Mouse (Mus musculus) intestine, embryonic 16.5 days (tissue): ENCODE results near the gene Hist1h2ag. TPM values are rescaled to one million over a fixed set of nuclear protein-coding genes. Genes with fewer than 3 reads are reported as not detected.

Experiments
- ATAC-seq: fragments of 200-750 bp; cut with Nextera tagmentation; 2 replicates; pipeline ENCODE4 v1.8.0; 2017; ENCODE audit warnings: moderate TSS enrichment, moderate library complexity
- H3K27ac ChIP-seq: fragments of 300-500 bp; sonication (generic); 2 replicates; pipeline ENCODE4 v1.5.1; 2014; ENCODE audit warnings: mild to moderate bottlenecking, low read length
- H3K27me3 ChIP-seq: fragments of 300-500 bp; sonication (generic); replicated peaks from 2 replicates; pipeline ENCODE4 v1.6.1; 2014; ENCODE audit warnings: low read length, control low read depth, mixed read lengths; ENCODE audit not compliant: control insufficient read depth, insufficient read depth
- H3K36me3 ChIP-seq: fragments of 300-500 bp; sonication (generic); 2 replicates; pipeline ENCODE4 v1.6.1; 2014; ENCODE audit warnings: low read length, control low read depth; ENCODE audit not compliant: control insufficient read depth, insufficient read depth
- H3K4me1 ChIP-seq: fragments of 300-500 bp; sonication (generic); 2 replicates; pipeline ENCODE4 v1.6.1; 2014; ENCODE audit warnings: low read length, control low read depth, mixed read lengths; ENCODE audit not compliant: control insufficient read depth, insufficient read depth
- H3K4me2 ChIP-seq: fragments of 300-500 bp; sonication (generic); 2 replicates; pipeline ENCODE4 v1.6.1; 2014; ENCODE audit warnings: low read depth, low read length, control low read depth
- H3K4me3 ChIP-seq: fragments of 300-500 bp; sonication (generic); 2 replicates; pipeline ENCODE4 v1.5.1; 2014; ENCODE audit warnings: mild to moderate bottlenecking, low read length
- H3K9ac ChIP-seq: fragments of 300-500 bp; sonication (generic); 2 replicates; pipeline ENCODE4 v1.6.1; 2014; ENCODE audit warnings: low read depth, low read length
- H3K9me3 ChIP-seq: fragments of 300-500 bp; sonication (generic); 2 replicates; pipeline ENCODE4 v1.6.1; 2016; ENCODE audit warnings: low read length, control low read depth; ENCODE audit not compliant: control insufficient read depth
- WGBS: fragments of 180-500 bp; shearing (Covaris S2); extraction: QIAGEN DNeasy Blood & Tissue Kit; methylation state at CpG from one replicate; pipeline ENCODE4 v1.1.7; 2014; 5-methylcytosine and 5-hydroxymethylcytosine counted together
- microRNA-seq: library from miRNA; unstranded; fragments of <30 nt; microRNA quantifications from one replicate; pipeline ENCODE4, GENCODE M21; 2016
- polyA plus RNA-seq: library from polyadenylated mRNA; unstranded; fragments of >200 nt; fragmentation: Nextera tagmentation; extraction: Ambion mirVana; gene quantifications from 2 replicates; pipeline ENCODE4 v1.2.1, GENCODE M21; 2015

Gene Hist1h2ag
- polyA plus RNA-seq, 1 experiment from 2014 or later, result 30.0 TPM

DNA sequence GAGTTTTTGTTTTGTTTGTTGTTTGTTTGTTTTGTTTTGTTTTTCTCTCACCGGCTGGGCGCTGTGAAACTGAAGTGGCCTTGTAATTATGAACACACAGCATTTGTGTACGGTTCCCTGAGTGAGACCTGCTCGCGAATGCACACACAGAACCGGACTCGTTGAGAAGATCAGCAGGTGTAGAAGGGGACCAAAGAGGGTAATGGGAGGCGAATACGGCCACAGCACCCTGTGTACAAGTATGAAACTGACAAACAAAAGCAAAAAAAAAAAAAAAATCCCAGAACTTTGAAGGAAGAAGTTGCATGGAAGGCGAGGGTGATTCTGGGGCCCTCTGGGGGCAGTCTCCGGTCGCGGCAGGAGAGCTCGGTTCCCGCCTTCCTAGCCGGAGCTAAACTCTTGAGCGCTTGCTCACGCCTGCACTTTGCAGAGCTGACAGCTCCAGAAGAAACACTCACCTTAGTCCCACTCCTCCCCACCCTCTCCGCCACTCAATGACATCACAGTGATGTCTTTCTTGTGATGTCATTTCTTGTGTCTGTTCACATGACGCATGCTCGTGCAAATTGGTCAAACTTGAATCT, 47.3 kb downstream of the Hist1h2ag start:
- H3K9ac ChIP-seq, result no peak overlapping the region
- H3K4me2 ChIP-seq, result peak overlapping the region; percentile 55
- peak overlapping the region; percentile 49 for H3K4me3 ChIP-seq
- H3K9me3 ChIP-seq, result no peaks in the 10 kb centered on the region
- WGBS, result 1% methylated on average over 21 of the region's 21 CpGs
- ATAC-seq, result peak; percentile 81
- H3K27me3 ChIP-seq, result peaks cover 34% of the 10 kb centered on the region
- H3K4me1 ChIP-seq, result no peaks in the 10 kb centered on the region
- H3K36me3 ChIP-seq, result no peaks in the 10 kb centered on the region
- H3K27ac ChIP-seq, result no peak overlapping the region

DNA sequence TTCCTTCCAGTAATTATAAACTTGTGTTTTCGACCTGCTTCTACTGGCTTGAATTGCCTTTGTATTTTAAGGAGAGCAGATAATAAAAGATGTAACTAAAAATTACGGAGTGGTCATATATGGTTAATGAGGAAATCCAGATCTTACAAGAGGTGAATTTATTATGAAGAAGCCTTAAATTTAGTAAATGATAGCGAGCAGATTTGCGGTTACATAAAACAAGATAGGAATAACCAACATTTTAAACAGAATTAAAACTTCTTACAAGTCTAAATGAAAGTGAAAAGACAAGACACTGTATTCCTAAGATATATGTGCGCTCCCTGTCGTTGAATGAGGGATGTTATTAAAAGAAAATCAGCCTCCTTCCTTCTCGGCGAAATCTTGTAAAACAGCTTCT, 47.8 kb downstream of the Hist1h2ag start:
- Histone ChIP-seq H3K9me3 (no peaks in the 10 kb centered on the region), H3K9ac (no peak overlapping the region), H3K4me1 (no peaks in the 10 kb centered on the region), H3K27me3 (peaks cover 29% of the 10 kb centered on the region), H3K36me3 (no peaks in the 10 kb centered on the region), H3K4me3 (peak overlapping the region; percentile 49), H3K4me2 (peak overlapping the region; percentile 55), H3K27ac (no peak overlapping the region)
- whole genome bisulfite sequencing, result 4% methylated on average over 8 of the region's 8 CpGs
- no peak for ATAC-seq

DNA sequence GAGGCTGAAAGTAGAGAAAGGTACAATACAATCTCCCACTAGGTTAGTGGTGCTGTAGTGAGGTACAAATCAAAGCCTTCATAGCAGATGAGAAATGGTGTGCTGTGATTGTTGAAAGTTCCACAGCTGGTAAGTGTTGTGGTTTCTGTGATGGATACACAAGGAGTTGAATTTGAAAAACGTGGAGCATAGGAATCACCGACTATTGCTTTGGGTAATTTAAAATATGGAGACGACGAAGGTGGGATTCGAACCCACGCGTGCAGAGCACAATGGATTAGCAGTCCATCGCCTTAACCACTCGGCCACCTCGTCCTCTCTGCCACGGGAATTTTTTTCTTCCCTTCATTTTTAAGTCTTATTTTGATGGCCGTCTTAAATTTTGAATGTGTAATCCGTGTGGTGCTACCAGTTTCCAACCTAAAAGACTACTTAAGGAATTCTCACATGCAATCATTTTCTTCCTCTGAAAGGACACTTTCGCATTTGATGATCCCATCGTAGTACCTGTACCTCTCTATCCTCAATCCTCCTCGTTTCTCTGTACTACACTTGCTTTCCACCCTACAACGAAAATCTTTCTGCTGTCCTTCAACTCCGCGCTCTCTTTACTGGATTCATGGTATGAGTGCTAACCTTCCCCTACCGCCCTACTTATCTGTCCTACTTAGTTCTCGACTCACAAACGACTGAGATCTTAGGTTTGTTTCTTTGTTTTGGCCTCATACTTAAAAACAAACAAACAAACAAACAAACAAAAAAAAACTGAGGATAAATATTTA, 48.6 kb downstream of the Hist1h2ag start:
- H3K9me3 ChIP-seq, result no peaks in the 10 kb centered on the region
- ATAC-seq, result peak; percentile 53; the same call in 1 of the 2 replicates
- H3K4me3 ChIP-seq, result peak overlapping the region; percentile 28; the same call in 1 of the 2 replicates
- H3K4me1 ChIP-seq, result no peaks in the 10 kb centered on the region
- 4% methylated on average over 22 of the region's 22 CpGs for WGBS
- H3K9ac ChIP-seq, result no peak overlapping the region
- no peaks in the 10 kb centered on the region for H3K36me3 ChIP-seq
- H3K27me3 ChIP-seq, result peaks cover 27% of the 10 kb centered on the region
- H3K4me2 ChIP-seq, result peak overlapping the region; percentile 13; the same call in 1 of the 2 replicates
- H3K27ac ChIP-seq, result no peak overlapping the region

- Histone ChIP-seq H3K36me3 (no peaks in the 10 kb centered on the region), H3K9ac (no peak overlapping the region), H3K4me3 (no peak overlapping the region), H3K27me3 (peaks cover 14% of the 10 kb centered on the region; the same call in 1 of the 2 replicates), H3K4me2 (no peak overlapping the region), H3K4me1 (no peaks in the 10 kb centered on the region), H3K27ac (no peak overlapping the region), H3K9me3 (no peaks in the 10 kb centered on the region)
- ATAC-seq, result no peak
- 87% methylated on average over 5 of the region's 5 CpGs for WGBS
Measured at GRCm38 (mm10) chr13:21992550-21992949, 50.2 kb downstream of the Hist1h2ag start.

Small RNA genes lying within 50 kb of the gene (microRNA-seq; reads per million reads assigned to microRNA genes)
- not detected for gene Gm26300
- gene Gm44390, result not detected
- not detected for gene Gm44486

Other genes starting within 250 kb of the Hist1h2ag start
- 13.4 and 17.9 TPM in 2 replicates for gene Hist1h2bq, start 232.7 kb downstream of the Hist1h2ag start, polyA plus RNA-seq
- gene Hist1h2ao, start 232.5 kb downstream of the Hist1h2ag start, polyA plus RNA-seq, result not detected in 2 replicates
- 1.0 TPM in 1 of 2 replicates, not detected in the other for gene Hist1h4m, start 231.2 kb downstream of the Hist1h2ag start, polyA plus RNA-seq
- gene Hist1h4n, start 210.7 kb downstream of the Hist1h2ag start, polyA plus RNA-seq, result 5.7 and 9.6 TPM in 2 replicates
- gene Hist1h2ap, start 209.4 kb downstream of the Hist1h2ag start, polyA plus RNA-seq, result 2,307 and 2,693 TPM in 2 replicates
- gene Hist1h2br, start 209.2 kb downstream of the Hist1h2ag start, polyA plus RNA-seq, result 15.5 and 19.5 TPM in 2 replicates
- gene Zfp184, start 97.8 kb downstream of the Hist1h2ag start, polyA plus RNA-seq, result 4.4 and 4.7 TPM in 2 replicates
- gene Pom121l2, start 61.8 kb downstream of the Hist1h2ag start, polyA plus RNA-seq, result 0.10 TPM in 1 of 2 replicates, not detected in the other
- gene Prss16, start 33.2 kb downstream of the Hist1h2ag start, polyA plus RNA-seq, result 1.4 and 2.0 TPM in 2 replicates
- gene Hist1h2ah, start 7.4 kb downstream of the Hist1h2ag start, polyA plus RNA-seq, result 4.6 and 5.1 TPM in 2 replicates
- 1.8 and 2.9 TPM in 2 replicates for gene Hist1h2bk, start 7.1 kb downstream of the Hist1h2ag start, polyA plus RNA-seq
- gene Hist1h4i, start 1.6 kb downstream of the Hist1h2ag start, polyA plus RNA-seq, result 18.8 and 22.0 TPM in 2 replicates
- 4.7 and 7.7 TPM in 2 replicates for gene Hist1h2bj, start 270 bp upstream of the Hist1h2ag start, polyA plus RNA-seq
- not detected in 2 replicates for gene Vmn1r188, start 41.5 kb upstream of the Hist1h2ag start, polyA plus RNA-seq
- not detected in 2 replicates for gene Vmn1r189, start 62.9 kb upstream of the Hist1h2ag start, polyA plus RNA-seq
- gene Vmn1r191, start 141.0 kb upstream of the Hist1h2ag start, polyA plus RNA-seq, result not detected in 2 replicates
- not detected in 2 replicates for gene Vmn1r192, start 148.2 kb upstream of the Hist1h2ag start, polyA plus RNA-seq
- not detected in 2 replicates for gene Vmn1r193, start 180.2 kb upstream of the Hist1h2ag start, polyA plus RNA-seq
- gene Vmn1r194, start 201.3 kb upstream of the Hist1h2ag start, polyA plus RNA-seq, result not detected in 2 replicates
- not detected in 2 replicates for gene Vmn1r195, start 227.6 kb upstream of the Hist1h2ag start, polyA plus RNA-seq
- gene Vmn1r196, start 247.0 kb upstream of the Hist1h2ag start, polyA plus RNA-seq, result not detected in 2 replicates